Mouse (Mus musculus) WW6 (cell line): ENCODE measurements around the gene Setd5.

Source experiments
- DNase-seq: peaks from one replicate; pipeline ENCODE4 v3.0.0-alpha.2; 2013; ENCODE audit warnings: low read depth, low spot score

Gene Setd5

DNA sequence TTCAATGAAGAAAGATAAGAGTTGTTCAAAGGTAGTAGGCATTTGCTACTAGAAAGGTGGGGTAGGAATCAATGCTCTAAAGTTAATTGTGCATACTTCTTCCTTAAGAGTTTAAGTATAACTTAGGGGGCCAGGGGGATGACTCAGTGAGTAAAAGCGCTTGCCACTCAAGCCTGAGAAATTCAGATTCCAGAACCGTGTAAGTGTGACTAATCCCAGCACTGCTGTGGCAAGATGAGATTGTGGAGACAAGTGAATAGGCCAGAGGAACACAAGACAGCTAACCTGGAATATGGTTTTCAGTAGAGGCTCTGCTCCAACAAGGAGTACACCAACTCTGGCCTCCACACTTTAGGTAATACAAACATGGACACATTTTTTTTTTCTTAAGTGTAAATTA is 56.2 kb downstream of the Setd5 start:
- no peak for DNase-seq

GRCm38 (mm10) chr6:113141389-113142094 is 64.4 kb downstream of the Setd5 start:
- no peak for DNase-seq

GRCm38 (mm10) chr6:113144764-113145163 is 67.6 kb downstream of the Setd5 start:
- no peak for DNase-seq

- no peak for DNase-seq
Measured at GRCm38 (mm10) chr6:113145249-113145648, 68.1 kb downstream of the Setd5 start.

DNA sequence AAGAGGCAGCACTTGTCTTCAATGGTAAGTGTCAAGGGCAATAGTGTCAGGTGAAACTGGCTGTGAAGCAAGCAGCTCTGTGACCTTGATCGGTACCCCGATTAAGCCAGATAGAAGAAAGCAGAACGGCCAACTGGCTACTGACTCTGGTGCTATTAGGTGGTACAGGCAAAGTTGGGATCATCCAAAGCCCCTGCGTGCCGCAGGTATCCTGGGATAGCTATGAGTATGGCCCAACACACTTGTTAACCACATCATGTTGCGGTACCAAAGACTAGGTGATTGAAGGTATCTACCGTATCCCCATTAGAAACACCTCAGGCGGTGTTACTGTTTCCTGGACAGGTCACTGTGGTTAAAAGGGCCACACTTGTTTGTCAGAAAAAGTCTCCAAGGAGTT is 76.9 kb downstream of the Setd5 start:
- no peak for DNase-seq

GRCm38 (mm10) chr6:113154886-113155285 is 77.7 kb downstream of the Setd5 start:
- DNase-seq = no peak

GRCm38 (mm10) chr6:113156064-113156463 is 78.9 kb downstream of the Setd5 start:
- no peak for DNase-seq

DNA sequence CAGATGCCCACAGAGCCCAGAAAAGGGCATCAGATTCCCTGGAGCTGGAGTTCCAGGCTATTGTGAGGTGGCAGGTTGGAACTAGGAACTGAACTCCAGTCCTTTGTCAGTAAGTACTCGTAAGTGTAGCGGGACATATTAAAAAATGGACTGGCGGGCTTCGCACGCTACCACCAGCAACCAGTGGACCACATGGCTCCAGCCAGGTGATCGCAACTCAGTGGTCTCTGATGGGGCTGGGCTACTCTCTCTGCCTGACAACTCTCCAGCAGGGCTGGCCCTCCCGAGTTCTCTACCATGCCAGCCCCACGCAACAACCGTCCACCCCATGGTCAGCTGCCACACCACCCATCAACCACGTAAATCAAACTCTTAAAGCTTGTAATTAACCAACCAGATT is 82.9 kb downstream of the Setd5 start:
- no peak for DNase-seq

DNA sequence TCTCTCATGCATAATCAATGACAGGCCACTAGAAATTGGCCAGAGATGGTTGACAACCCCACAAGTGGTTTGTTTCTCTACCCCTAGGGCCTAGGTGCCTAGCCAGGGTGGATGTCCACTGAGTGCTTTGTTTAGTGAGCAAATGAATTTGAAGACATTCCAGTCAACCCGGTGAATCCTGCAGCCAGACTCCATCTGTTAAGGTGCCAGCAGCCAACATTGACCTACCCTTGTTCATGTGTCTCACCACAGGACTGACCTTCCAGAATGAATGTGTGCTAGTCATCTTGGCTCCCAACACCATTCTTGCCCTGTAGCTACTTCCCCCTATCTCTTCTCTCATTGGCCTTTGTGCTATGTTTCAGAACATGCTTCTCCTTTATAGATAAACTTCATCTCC is 84.8 kb downstream of the Setd5 start:
- DNase-seq = no peak

DNA sequence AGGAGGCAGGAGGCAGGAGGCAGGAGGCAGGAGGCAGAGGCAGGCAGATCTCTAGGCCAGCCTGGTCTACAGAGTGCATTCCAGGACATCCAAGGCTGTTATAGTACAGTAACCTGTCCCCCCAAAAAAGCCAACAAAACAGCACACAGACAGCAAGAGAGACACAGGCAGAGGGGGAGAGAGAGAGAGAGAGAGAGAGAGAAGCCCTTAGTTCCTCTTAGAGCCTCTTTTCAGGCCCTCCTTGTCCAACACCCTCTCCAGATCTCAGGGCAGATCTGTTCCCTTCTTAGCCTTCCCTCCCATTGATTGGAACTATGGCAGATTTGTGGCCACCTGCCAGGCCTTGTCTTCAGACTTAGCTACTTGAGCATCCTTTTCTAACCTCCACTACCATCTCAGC is 86.3 kb downstream of the Setd5 start:
- DNase-seq = no peak

DNA sequence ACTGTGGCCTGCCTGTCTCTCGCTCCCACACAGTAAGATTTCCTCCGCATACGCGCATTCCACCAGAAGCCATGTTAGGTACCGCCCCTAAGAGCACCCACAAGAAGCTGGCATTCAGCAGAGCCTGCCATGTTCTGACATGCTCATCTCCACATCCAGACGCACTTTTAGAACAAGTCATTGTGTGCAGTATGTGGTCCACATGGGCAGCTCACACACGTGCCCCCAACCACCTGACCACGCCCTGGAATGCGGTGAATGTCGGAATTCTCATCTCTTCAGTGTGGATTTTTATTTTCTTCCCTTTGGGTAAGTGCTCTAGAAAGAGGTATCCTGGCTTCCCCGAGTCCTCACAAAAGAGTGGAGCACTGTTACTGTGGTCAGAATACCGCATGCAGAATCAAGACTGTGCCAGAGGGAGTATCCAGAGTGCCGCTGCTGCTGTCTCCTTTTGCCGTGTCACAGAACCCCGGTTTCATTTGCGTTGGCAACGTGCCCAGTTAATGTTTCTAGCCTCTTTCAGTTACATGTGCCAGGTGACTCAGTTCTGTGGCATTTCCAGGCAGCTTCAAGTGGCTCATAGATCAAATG is 89.6 kb downstream of the Setd5 start:
- no peak for DNase-seq

GRCm38 (mm10) chr6:113168316-113168975 is 91.3 kb downstream of the Setd5 start:
- DNase-seq = no peak

DNA sequence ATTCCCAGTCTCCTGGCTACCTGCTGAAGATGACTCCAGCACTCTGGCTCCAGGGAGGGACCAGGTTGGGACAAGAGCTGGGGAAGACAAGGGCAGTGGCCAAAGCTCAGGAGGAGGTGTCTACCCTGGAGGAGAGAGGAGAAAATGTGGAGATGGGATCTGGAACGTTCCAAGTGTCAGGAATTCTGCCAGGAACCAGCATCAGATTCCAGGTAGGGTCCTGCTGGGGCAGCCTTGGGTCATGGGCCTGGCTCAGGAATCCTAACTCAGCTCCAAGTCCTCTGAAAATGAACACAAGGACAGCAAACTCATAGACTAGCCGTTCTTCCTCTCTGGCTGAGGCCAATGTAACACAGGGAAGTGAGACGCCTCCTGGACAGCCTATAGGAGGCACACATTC is 92.7 kb downstream of the Setd5 start:
- no peak for DNase-seq

DNA sequence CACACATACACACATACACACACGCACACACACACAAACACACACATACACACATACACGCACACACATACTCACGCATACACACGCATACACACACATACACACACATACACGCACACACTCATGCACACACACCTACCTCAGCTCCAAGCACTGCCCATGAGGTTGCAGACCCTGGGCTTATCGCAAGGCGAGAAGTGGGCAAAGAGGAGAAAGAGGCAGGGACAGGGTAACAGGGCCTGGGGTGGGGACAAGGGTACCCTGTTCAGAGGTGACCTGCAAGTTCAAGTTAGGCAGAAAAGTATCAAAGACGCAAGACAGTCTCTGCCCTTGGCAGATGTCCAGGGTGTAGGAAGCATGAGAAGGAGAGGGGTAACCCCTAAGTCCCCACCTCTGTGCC is 93.5 kb downstream of the Setd5 start:
- DNase-seq = no peak

DNA sequence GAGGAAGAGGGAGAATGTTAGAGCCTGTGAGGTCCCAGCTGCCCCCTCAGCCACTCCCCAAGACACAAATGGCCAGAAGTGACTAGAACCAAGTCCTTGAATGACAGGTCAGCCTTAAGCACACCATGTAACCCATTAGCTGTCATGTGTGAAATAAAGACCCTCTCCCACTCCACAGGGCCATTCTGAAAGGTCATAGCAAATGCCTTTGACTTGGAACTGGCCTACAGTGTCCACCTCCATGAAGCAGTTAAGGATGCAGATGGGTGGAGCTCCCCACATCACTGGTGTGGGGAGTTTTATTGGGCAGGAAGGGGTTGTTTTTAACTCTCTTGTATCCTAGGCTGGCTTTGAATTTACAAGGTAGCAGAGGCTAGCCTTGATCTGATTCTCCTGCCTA is 94.8 kb downstream of the Setd5 start:
- no peak for DNase-seq

- DNase-seq = peak; percentile 72
Measured at GRCm38 (mm10) chr6:113172568-113172967, 95.4 kb downstream of the Setd5 start.

GRCm38 (mm10) chr6:113175469-113175868 is 98.3 kb downstream of the Setd5 start:
- no peak for DNase-seq

- no peak for DNase-seq
Measured at GRCm38 (mm10) chr6:113176613-113177012, 99.4 kb downstream of the Setd5 start.

- DNase-seq = no peak
Measured at GRCm38 (mm10) chr6:113178286-113179194, 101.4 kb downstream of the Setd5 start.

- DNase-seq = no peak
Measured at GRCm38 (mm10) chr6:113179195-113179733, 102.1 kb downstream of the Setd5 start.

DNA sequence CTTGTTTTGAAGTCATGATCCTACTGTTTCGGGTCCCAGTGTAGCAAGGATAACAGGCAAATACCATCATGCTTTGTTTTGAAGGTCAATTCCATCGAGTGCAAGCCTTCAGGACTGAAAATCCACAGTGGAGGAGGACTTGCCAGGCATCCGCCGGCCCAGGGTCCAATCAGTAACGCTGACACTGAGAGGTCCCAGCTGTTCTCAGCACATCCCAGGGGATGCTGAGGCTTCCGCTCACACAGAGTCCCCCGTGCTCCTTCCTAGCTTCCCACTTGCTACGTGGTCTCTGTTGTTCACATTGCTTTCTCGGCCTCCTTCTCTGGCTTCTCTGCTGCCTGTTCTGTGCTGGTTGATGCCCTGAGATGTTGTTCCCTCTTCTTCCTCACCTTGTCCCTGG is 107.0 kb downstream of the Setd5 start:
- no peak for DNase-seq
